Mouse (Mus musculus): ENCODE results near the gene Vamp5. TPM values are rescaled to one million over a fixed set of nuclear protein-coding genes. Genes with fewer than 3 reads are reported as not detected.

Vamp5 gene
- total and polyA plus RNA-seq, 3 experiments: 465 to 593 TPM; not detected in 1

DNA sequence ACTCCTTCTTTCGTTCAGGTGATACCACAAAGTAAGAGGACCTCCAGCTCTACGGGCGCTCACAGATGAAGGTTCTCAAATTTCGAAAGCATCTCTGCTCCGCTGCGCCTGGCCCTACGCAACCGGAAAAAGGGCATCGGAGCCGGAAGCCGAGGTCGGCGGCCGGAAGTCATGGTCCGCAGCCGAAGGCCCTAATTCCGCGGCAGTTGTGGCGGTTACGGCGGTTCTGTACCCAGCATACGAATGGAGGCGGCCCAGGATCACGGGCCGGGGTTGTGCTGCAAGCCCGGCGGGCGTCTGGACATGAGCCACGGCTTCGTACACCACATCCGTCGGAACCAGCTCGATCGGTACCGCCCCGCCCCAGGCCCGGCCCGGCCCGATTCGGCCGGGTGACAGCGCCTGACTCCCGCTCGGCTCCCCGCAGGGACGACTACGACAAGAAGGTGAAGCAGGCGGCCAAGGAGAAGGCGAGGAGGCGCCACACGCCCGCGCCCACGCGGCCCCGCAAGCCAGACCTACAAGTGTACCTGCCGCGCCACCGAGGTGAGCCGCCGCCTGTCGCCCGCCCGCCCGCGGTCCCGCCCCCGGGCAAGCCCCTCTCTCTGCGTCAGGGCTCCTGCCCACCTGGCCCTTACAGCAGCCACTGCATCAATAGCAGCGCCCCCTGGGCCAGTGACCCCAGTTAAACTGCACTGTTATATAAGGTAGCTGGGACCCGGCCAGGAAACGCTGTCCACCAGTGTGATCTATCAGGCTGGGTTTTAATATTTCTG is 32.9 kb downstream of the Vamp5 start, which contains the start of gene 0610030E20Rik (continued):
- TF ChIP-seq JUND (IDR thresholded peaks at IDR 0.05; ENCODE audit: low read depth, low read length) (no peak), MEF2A (IDR thresholded peaks at IDR 0.05; ENCODE audit: extremely low read depth, insufficient replicate concordance, low read depth, low read length, poor library complexity, severe bottlenecking) (no peak), CHD1 (IDR thresholded peaks at IDR 0.05; ENCODE audit: low read depth, low read length) (peak; percentile 46; the same call in 1 of the 2 replicates)

DNA sequence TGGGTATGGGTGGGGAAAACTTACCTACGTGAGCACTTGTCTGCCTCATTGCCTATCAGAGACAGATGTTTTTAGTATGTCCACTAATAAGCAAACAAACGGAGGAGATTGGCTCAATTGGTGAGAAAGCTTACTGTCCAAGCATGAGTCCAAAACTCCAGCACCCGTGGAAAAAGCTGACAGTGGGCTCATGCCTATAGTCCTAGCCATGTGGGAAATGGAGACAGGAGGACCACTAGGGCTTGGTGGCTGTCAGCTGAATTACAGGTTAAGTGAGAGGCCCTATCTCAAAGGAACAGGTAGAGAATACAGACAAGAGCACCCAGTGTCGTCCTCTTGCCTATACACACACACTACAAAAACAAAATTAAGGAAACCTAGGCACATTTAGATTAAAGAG is 34.0 kb downstream of the Vamp5 start:
- Histone ChIP-seq H3K27ac (ENCODE audit: control insufficient read depth, low read depth, low read length) (peak overlapping the region; percentile 97), H3K9ac (ENCODE audit: control insufficient read depth, low read depth, low read length, poor library complexity, severe bottlenecking) (peak overlapping the region; percentile 99), H3K4me3 (ENCODE audit: control insufficient read depth in 1 of 2, insufficient read depth in 1 of 2, low read depth in 2 of 2, low read length in 2 of 2) (peak overlapping the region; percentile 0 to 74), H3K27me3 (ENCODE audit: control insufficient read depth in 1 of 2, insufficient read depth in 2 of 2, low read length in 2 of 2) (no peaks in the 10 kb centered on the region), H3K36me3 (ENCODE audit: control insufficient read depth in 1 of 2, insufficient read depth in 2 of 2, low read length in 2 of 2) (peaks cover 2 to 38% of the 10 kb centered on the region in 2 experiments; a peak in 3 of 4 replicates), H3K79me2 (ENCODE audit: control insufficient read depth, insufficient read depth, low read length, poor library complexity) (peaks cover 57% of the 10 kb centered on the region), H3K9me3 (replicated peaks; ENCODE audit: insufficient read depth, low read length) (no peaks in the 10 kb centered on the region), H3K4me1 (ENCODE audit: control insufficient read depth in 1 of 2, insufficient read depth in 2 of 2, low read length in 2 of 2) (peaks cover 18 to 26% of the 10 kb centered on the region in 2 experiments)
- TF ChIP-seq CHD1 (IDR thresholded peaks at IDR 0.05; ENCODE audit: low read depth, low read length) (no peak), EP300 (IDR thresholded peaks at IDR 0.05; ENCODE audit: low read depth in 1 of 2, low read length in 2 of 2) (0 out of 4 replicates have a peak, but pooled peaks of 1 of the 2 experiments have one; percentile 10), MAX (IDR thresholded peaks at IDR 0.05; ENCODE audit: low read length) (0 out of 2 replicates have a peak, but pooled peaks have one; percentile 20), BHLHE40 (IDR thresholded peaks at IDR 0.05; ENCODE audit: borderline replicate concordance, low read depth, low read length) (no peak), TBP (IDR thresholded peaks at IDR 0.05; ENCODE audit: low read depth, low read length) (no peak), MEF2A (IDR thresholded peaks at IDR 0.05; ENCODE audit: extremely low read depth, insufficient replicate concordance, low read depth, low read length, poor library complexity, severe bottlenecking) (no peak), USF1 (IDR thresholded peaks at IDR 0.05; ENCODE audit: low read depth, low read length) (no peak), KAT2A (conservative IDR thresholded peaks at IDR 0.05; ENCODE audit: low read depth, low read length) (no peak), ETS1 (IDR thresholded peaks at IDR 0.05; ENCODE audit: low read depth, low read length) (no peak), MAZ (IDR thresholded peaks at IDR 0.05; ENCODE audit: low read depth, low read length) (no peak), NRF1 (IDR thresholded peaks at IDR 0.05; ENCODE audit: insufficient read depth, low read depth, low read length, poor library complexity, severe bottlenecking) (no peak), NELFE (IDR thresholded peaks at IDR 0.05; ENCODE audit: low read depth, low read length) (no peak), GATA1 (IDR thresholded peaks at IDR 0.05; ENCODE audit: low read depth, low read length) (no peak), SIN3A (IDR thresholded peaks at IDR 0.05; ENCODE audit: low read length) (no peak; the same call in 1 of the 2 replicates), MYB (IDR thresholded peaks at IDR 0.05; ENCODE audit: low read depth, low read length) (no peak), GABPA (IDR thresholded peaks at IDR 0.05; ENCODE audit: low read depth, low read length) (no peak), SMC3 (IDR thresholded peaks at IDR 0.05; ENCODE audit: low read depth, low read length) (no peak), TCF12 (IDR thresholded peaks at IDR 0.05; ENCODE audit: low read depth, low read length) (no peak), ZC3H11A (IDR thresholded peaks at IDR 0.05; ENCODE audit: low read depth, low read length) (no peak), TAL1 (IDR thresholded peaks at IDR 0.05; ENCODE audit: low read length) (peak; percentile 39), HCFC1 (IDR thresholded peaks at IDR 0.05; ENCODE audit: low read depth, low read length) (no peak), USF2 (IDR thresholded peaks at IDR 0.05; ENCODE audit: borderline replicate concordance in 1 of 2, insufficient read depth in 1 of 2, low read depth in 1 of 2, low read length in 2 of 2) (no peak), ZNF384 (IDR thresholded peaks at IDR 0.05; ENCODE audit: low read depth, low read length) (no peak), RCOR1 (IDR thresholded peaks at IDR 0.05; ENCODE audit: low read depth, low read length) (no peak), CTCF (IDR thresholded peaks at IDR 0.05 in 2 of 3, conservative IDR thresholded peaks at IDR 0.05 in 1 of 3; ENCODE audit: control insufficient read depth in 1 of 3, insufficient read depth in 1 of 3, low read depth in 2 of 3, low read length in 3 of 3, poor library complexity in 1 of 3, severe bottlenecking in 1 of 3) (0 out of 6 replicates have a peak, but pooled peaks of 1 of the 3 experiments have one; percentile 13), MAFK (IDR thresholded peaks at IDR 0.05; ENCODE audit: borderline replicate concordance, low read depth, low read length) (no peak), MXI1 (IDR thresholded peaks at IDR 0.05; ENCODE audit: low read depth, low read length) (0 out of 2 replicates have a peak, but pooled peaks have one; percentile 8), JUND (IDR thresholded peaks at IDR 0.05; ENCODE audit: low read depth, low read length) (no peak; the same call in 1 of the 2 replicates), RAD21 (IDR thresholded peaks at IDR 0.05; ENCODE audit: low read depth, low read length) (no peak)
- DNase-seq (ENCODE audit: low read depth, low spot score): peak; percentile 71

Data from MEL (cell line).